Mouse (Mus musculus): ENCODE measurements at regions not wholly inside any gene's neighbourhood (a gene's known extent, or its start where the extent isn't known, plus 50 kb on each side); places are given as distances from the start of the nearest gene placed in this dataset.

- no peak for DNase-seq (ENCODE audit: low read depth, low spot score)
Measured at GRCm38 (mm10) chr1:193647371-193648270, 277.5 kb upstream of the Camk1g start.

- no peak for DNase-seq (ENCODE audit: low read depth, low spot score)
Measured at GRCm38 (mm10) chr1:193644506-193644905, 274.4 kb upstream of the Camk1g start.

GRCm38 (mm10) chr1:193636451-193636850 is 266.4 kb upstream of the Camk1g start:
- DNase-seq (ENCODE audit: low read depth, low spot score) = no peak

DNA sequence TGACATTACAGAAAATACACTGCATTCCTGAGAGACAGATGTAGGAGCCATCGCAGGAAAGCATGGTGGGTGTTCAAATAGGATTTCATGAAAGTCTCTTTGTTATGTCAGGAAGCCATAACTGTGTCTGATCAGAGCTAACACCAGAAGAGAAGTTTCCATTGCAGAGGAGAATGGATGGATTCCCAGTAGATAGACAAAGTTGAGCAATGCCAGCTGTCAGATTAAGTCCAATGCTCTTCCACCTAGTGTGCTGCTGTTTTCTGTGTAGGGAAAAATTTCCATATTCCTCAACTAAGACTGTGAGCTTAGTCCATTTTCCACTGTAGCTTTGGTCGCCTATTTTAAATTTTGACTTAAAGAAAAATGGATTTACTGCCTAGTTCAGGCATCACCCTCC is 262.0 kb upstream of the Camk1g start:
- DNase-seq (ENCODE audit: low read depth, low spot score) = no peak

- no peak for DNase-seq (ENCODE audit: low read depth, low spot score)
Measured at GRCm38 (mm10) chr1:193629887-193630286, 259.8 kb upstream of the Camk1g start.

DNA sequence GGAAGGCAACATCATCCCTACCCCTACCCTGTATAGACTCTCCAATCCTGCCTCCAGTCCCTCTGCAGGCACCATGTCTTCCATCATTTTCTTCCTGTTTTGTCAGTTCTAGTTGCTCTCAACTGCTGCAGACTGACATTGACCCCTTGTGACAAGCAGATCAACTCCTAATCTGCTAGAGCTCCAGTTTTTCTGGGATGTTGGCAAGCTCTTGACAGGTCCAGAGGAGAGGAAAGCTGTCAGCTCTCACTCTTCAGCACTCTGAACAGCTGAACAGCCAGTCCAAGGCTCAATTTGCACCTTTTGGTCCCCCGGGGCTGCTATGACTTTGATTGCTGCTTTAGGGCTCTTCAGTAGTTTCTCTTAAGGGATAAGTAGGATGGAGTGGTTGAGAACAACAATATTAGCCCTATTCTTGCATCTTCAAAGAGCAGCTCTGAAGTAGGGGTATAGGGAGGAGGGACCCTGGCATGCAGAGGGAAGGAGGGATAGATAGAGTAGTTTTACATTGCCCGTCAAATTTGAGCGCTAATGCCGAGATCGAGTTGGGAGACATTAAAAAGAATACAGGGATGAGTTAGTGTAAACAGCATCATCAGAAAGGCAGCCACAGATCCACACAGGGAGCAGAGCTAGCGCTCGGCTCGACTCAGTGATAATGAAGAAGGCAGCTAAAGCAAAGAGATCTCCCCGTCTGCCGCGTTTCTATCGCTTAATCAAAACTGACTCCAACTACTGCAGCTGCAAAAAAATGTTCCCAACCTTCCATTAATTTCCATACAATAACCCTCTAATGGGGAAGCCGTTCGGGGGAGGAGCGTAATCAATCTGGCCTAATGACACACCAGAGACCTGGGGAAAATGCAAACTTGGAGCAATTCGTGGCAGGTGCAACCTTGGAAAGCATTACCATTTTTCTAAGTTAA is 257.1 kb upstream of the Camk1g start:
- DNase-seq (ENCODE audit: low read depth, low spot score) = no peak

DNA sequence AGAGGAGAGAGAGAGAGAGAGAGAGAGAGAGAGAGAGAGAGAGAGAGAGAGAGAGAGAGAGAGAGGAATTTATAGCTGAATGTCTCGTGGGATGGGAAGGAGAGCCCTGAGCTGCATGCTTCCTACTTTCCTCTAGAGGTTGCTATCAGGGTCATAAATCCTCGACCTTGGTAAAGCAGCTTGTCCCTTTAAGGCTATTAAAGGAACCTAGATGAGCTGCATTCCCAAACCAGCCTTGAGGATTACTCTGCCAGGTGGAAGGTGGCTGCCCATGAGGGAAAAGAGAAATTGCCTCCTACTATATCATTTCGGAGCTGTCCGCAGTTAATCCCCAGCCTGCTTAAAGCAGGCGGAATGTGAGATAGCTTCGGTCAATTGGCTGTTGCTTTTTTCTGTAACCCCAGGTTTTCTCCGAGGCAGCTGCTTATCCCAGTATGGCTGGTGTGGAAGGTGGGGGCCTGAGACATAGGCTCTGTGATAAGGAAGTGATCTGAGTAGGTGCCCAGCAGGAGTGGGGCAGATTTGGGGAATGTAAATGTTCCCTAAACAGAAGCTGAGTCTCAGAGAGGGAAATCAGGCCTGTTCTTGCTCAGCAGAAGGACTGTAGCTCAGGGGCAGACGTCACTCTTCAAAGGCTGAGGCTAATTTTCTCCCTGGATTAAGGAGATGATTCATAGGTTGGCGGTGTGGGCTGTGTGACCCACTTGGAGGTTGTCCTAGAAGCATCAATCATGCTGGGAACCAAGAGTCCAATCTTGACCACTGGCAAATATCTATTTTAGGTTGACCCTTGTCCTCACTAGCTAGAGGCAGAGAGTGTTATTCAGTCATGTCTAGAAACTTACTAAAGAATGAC is 255.2 kb upstream of the Camk1g start:
- DNase-seq (ENCODE audit: low read depth, low spot score) = peak; percentile 78

DNA sequence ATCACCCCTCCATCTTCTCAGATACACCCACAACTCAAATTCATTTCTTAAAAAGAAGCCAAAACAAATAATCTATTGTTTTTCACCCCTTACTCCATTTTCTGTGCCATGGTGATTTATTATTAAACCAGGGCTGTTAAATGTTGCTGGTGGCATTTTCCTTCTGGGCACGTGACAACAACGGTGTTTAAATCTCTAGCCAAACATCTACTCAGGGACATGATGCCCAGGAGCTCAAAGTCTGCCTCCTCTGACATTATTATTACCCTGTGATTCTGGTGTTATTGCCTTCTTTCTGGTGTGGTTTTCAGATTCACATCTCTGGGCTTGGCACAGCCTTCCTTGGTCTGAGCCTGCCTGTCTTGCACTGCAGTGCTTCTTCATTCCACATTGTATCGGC is 253.5 kb upstream of the Camk1g start:
- DNase-seq (ENCODE audit: low read depth, low spot score) = no peak

- no peak for DNase-seq (ENCODE audit: low read depth, low spot score)
Measured at GRCm38 (mm10) chr1:193618250-193618649, 248.2 kb upstream of the Camk1g start.

- no peak for DNase-seq (ENCODE audit: low read depth, low spot score)
Measured at GRCm38 (mm10) chr1:193610471-193610870, 240.4 kb upstream of the Camk1g start.

DNA sequence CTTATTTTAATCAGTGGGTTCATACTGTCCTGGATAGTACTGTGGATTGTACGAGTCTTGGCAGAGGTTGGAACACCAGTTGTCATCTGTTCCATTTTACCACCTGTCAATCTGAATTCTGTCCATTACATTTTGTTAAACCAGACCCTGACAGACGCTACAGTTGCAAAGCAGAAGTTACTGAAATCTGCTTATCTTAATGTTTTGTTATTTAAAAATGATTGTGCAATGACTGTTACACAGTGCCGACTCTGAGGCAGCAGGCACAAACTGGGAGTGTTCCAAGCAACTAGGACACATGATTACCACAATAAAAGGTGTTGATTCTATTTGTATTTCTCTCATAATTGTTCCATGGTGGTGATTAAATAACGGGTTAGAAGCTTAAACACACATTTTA is 229.8 kb upstream of the Camk1g start:
- no peak for DNase-seq (ENCODE audit: low read depth, low spot score)

DNA sequence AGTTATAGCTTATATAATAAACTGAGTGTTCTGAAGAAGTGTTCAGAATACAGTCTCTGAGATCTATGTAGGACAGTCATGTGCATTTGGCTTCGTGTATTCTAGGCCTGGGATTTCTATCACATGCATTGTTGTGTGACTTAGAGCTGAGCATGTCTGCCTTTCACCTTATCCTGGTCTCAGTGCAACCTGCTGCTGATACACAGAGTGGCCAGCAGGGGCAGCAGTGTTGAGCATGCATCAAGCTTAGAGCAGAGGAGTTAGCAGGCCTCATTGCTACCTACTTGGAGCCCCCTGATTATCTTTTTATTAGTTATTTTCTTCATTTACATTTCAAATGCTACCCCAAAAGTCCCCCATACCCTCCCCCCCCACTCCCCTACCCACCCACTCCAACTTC is 229.1 kb upstream of the Camk1g start:
- peak; percentile 33 for DNase-seq (ENCODE audit: low read depth, low spot score)

DNA sequence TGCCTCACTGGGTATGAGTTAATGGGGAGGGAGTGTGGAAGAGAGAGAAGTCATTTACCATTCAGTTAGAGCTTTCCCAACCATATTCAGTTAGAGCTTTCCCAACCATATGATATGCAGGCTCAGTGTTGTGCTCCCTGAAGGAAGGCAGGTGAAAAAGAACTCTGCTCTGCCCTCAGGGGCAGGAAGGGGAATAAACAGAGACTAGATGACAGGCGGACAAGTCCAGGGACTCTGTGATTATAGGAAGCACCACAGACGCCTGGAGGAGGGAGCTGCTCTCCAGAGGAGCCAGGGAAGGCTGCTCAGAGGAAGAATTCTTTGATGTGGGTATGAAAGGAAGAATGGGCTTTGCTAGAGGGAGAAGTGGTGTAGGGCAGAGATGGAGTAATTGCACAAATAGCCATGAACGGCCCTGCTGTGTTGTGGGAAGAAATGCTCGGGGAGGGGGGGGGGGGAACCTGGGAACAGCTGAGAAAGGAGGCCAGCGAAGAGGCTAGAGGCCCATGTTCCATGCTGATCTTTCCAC is 220.3 kb upstream of the Camk1g start:
- DNase-seq (ENCODE audit: low read depth, low spot score) = no peak

DNA sequence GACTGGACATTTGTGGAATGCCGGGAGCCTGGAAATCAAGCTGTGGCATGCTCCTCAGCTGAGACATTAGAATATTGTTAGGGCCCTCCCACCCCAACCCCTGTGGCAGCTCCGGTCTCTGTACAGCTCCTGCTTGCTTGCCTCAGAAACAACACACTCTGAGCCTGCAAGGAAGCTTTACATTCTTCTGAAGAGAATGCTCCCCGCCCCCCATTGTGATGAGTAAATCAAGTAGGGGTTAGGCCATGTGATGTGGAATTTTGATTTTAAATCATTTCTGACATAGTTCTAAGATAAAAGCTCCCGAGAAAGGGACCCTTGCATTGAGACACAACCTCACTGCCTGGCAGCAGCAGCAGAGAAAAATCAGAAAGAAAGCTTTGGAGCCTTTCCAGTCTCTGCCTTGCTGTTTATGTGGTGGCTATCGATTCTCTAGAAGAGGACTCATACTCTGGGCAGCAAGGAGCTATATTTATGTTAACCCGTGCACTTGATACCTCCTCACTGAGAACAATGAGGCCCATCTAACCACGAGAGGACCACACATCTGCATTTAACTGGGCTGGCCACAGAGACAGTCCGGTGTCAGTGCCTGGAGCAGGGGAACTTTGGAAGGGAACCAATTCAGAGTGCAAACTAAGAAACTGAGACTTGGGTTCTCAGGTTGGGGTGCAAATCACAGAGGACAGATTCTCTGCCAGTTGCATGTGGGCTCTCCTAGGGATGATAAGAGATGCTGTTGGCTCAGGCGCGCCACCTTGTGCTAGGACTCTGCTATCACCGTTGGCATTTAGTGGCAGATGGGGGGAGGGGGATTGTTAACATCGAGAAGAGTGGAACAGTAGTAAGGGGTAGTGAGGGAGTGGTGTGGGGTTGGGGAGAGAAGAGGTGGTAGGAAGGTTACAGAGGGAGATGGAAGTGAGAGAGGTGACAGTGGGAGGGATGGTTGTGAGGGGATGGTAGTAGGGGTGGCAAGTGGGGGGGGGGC is 218.7 kb upstream of the Camk1g start:
- peak; percentile 83 for DNase-seq (ENCODE audit: low read depth, low spot score)

DNA sequence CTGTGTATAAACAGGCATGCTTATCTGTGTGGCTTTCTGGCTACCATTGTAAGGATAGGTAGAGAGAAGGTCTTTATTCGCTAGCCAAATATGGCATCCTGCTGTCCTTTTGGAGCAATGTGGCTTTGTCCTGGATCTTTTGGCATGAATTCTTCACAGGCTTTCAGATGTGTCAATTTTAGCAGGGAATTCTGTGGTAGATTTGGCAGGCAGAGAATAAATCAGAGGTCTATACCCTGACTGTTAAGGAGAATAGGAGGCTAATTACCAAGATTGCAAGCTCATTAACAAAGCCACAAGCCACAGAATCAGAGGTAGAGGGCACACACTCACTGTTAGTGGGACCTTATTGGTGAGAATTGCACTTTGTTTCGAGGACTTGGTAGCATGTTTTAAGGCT is 217.2 kb upstream of the Camk1g start:
- no peak for DNase-seq (ENCODE audit: low read depth, low spot score)

GRCm38 (mm10) chr1:193586896-193587295 is 216.8 kb upstream of the Camk1g start:
- DNase-seq (ENCODE audit: low read depth, low spot score) = no peak

DNA sequence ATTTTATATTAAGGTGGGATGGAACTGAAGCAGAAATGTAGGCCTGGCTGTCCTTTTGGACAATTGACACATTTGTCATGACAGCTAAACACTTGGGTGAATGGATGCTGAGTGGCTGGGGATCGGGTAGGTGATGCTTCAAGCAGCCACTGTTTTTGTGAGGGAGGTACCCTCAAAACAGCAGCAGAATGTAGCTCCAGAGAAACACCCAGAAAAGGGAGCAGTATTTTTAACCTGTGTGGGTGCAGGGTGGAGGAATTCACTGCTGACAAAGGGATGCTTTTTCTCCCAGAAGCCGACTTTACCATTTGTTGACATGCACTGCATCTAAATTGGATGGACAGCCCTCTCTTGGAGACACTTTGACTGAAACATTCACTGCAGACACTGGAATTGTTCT is 213.7 kb upstream of the Camk1g start:
- DNase-seq (ENCODE audit: low read depth, low spot score) = no peak

- no peak for DNase-seq (ENCODE audit: low read depth, low spot score)
Measured at GRCm38 (mm10) chr1:193580393-193580792, 210.3 kb upstream of the Camk1g start.

- no peak for DNase-seq (ENCODE audit: low read depth, low spot score)
Measured at GRCm38 (mm10) chr1:193579671-193580070, 209.6 kb upstream of the Camk1g start.

GRCm38 (mm10) chr1:193578661-193579175 is 208.6 kb upstream of the Camk1g start:
- DNase-seq (ENCODE audit: low read depth, low spot score) = peak; percentile 14
